Mouse (Mus musculus): Measurements from ENCODE around the gene March1. TPM values are rescaled to one million over a fixed set of nuclear protein-coding genes. Genes with fewer than 3 reads are reported as not detected.

March1 gene
- polyA plus RNA-seq, 1 experiment from 2014 or later: 1.1 TPM

DNA sequence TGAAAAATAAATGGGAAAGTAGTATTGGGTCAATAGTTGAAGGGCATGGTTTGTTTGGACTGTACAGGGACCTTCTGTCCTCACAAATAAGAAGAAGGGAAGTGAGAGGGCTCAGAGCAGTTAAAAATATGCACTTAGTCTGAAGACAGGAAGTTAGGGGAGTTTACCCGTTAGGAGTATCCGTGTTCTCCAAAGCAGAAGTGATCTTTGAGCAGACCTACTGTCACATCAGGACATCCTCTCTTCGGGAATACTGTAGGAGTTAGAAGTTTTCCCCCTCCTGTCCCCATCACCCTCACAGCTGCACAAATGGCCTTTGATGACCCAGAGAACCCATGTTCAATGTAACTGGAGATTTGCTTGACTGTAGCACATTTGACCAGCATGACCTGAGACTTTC is 820.2 kb downstream of the March1 start:
- Histone ChIP-seq H3K9ac (ENCODE audit: low read depth, low read length) (no peak overlapping the region), H3K36me3 (ENCODE audit: control insufficient read depth, insufficient read depth) (no peaks in the 10 kb centered on the region), H3K27ac (ENCODE audit: low read length) (no peak overlapping the region), H3K4me2 (ENCODE audit: low read depth, low read length) (no peak overlapping the region), H3K27me3 (ENCODE audit: control insufficient read depth, insufficient read depth, low read depth, low read length) (no peaks in the 10 kb centered on the region), H3K4me3 (ENCODE audit: low read depth, low read length) (no peak overlapping the region), H3K4me1 (ENCODE audit: control insufficient read depth, low read depth, low read length) (no peaks in the 10 kb centered on the region), H3K9me3 (replicated peaks; ENCODE audit: control insufficient read depth, low read length) (no peaks in the 10 kb centered on the region)
- ATAC-seq (ENCODE audit: low read depth): peak; percentile 30; the same call in 1 of the 2 replicates
- 15% methylated on average over 3 of the region's 3 CpGs for WGBS (ENCODE audit: insufficient replicate concordance)

DNA sequence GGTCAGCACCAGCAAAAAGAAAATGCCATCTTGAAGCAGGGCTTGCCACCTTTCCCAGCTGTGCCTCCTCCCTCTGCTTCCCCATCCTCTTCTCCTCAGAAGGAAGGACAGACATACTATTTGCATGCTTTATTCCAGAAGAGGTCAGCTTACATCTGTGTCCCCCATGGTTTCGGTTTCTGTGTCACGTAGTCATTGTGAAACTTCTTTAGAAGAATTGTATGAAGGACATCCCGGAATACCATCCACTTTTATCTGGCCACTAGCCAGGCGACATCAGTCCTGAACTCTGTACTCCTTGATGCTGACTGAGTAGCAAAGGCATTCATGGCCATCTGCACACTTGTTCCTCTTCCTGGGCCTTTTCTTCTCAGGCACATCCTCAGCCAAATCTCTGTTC is 820.8 kb downstream of the March1 start:
- Histone ChIP-seq H3K36me3 (ENCODE audit: control insufficient read depth, insufficient read depth) (no peaks in the 10 kb centered on the region), H3K27me3 (ENCODE audit: control insufficient read depth, insufficient read depth, low read depth, low read length) (no peaks in the 10 kb centered on the region), H3K9me3 (replicated peaks; ENCODE audit: control insufficient read depth, low read length) (no peaks in the 10 kb centered on the region), H3K4me2 (ENCODE audit: low read depth, low read length) (no peak overlapping the region), H3K9ac (ENCODE audit: low read depth, low read length) (no peak overlapping the region), H3K4me3 (ENCODE audit: low read depth, low read length) (no peak overlapping the region), H3K4me1 (ENCODE audit: control insufficient read depth, low read depth, low read length) (no peaks in the 10 kb centered on the region), H3K27ac (ENCODE audit: low read length) (no peak overlapping the region)
- 64% methylated on average over 4 of the region's 4 CpGs for WGBS (ENCODE audit: insufficient replicate concordance)
- ATAC-seq (ENCODE audit: low read depth): no peak

DNA sequence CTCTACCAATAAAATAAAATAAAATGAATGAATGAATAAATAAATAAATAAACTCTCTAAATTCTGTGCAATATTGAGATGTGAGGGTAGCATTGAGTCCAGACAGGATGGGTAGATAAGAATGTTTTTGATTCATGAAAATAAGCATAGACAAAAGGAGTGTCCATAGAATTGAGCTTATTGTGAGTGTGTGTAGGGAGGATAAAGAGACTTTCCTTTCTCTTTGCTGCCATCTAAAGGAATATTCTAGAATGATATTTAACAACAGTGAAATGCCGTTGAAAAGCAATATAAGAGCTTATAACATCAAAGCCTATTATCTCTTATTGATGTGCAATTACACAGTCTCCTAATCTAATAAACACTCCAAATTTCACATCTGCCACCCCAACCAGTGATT is 823.4 kb downstream of the March1 start:
- 32% methylated on average over 1 of the region's 1 CpGs for WGBS (ENCODE audit: insufficient replicate concordance)
- ATAC-seq (ENCODE audit: low read depth): no peak
- H3K4me2 ChIP-seq (ENCODE audit: low read depth, low read length): no peak overlapping the region
- H3K9ac ChIP-seq (ENCODE audit: low read depth, low read length): no peak overlapping the region
- no peak overlapping the region for H3K4me3 ChIP-seq (ENCODE audit: low read depth, low read length)
- H3K4me1 ChIP-seq (ENCODE audit: control insufficient read depth, low read depth, low read length): no peaks in the 10 kb centered on the region
- H3K27ac ChIP-seq (ENCODE audit: low read length): no peak overlapping the region
- no peaks in the 10 kb centered on the region for H3K27me3 ChIP-seq (ENCODE audit: control insufficient read depth, insufficient read depth, low read depth, low read length)
- no peaks in the 10 kb centered on the region for H3K9me3 ChIP-seq (replicated peaks; ENCODE audit: control insufficient read depth, low read length)
- no peaks in the 10 kb centered on the region for H3K36me3 ChIP-seq (ENCODE audit: control insufficient read depth, insufficient read depth)

DNA sequence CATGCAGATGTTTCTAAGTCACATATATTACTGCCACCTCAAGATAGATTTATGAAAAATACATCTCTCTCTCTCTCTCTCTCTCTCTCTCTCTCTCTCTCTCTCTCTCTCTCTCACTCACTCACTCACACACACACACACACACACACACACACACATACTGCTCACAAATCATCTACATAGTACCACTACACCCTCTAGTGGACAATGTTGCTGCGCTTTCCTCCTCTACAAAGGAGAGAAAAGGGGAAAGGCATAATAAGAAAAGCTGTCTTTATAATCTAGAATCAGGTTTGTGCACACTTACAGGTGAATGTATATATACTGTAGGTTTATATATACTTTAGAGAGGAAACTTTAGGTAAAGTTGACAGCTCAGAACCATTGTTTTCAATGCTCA is 825.1 kb downstream of the March1 start:
- H3K9me3 ChIP-seq (replicated peaks; ENCODE audit: control insufficient read depth, low read length): no peaks in the 10 kb centered on the region
- no peak overlapping the region for H3K27ac ChIP-seq (ENCODE audit: low read length)
- H3K4me3 ChIP-seq (ENCODE audit: low read depth, low read length): no peak overlapping the region
- H3K9ac ChIP-seq (ENCODE audit: low read depth, low read length): no peak overlapping the region
- H3K27me3 ChIP-seq (ENCODE audit: control insufficient read depth, insufficient read depth, low read depth, low read length): no peaks in the 10 kb centered on the region
- no peak overlapping the region for H3K4me2 ChIP-seq (ENCODE audit: low read depth, low read length)
- WGBS (ENCODE audit: insufficient replicate concordance): 33% methylated on average over 1 of the region's 1 CpGs
- ATAC-seq (ENCODE audit: low read depth): no peak
- no peaks in the 10 kb centered on the region for H3K36me3 ChIP-seq (ENCODE audit: control insufficient read depth, insufficient read depth)
- no peaks in the 10 kb centered on the region for H3K4me1 ChIP-seq (ENCODE audit: control insufficient read depth, low read depth, low read length)

DNA sequence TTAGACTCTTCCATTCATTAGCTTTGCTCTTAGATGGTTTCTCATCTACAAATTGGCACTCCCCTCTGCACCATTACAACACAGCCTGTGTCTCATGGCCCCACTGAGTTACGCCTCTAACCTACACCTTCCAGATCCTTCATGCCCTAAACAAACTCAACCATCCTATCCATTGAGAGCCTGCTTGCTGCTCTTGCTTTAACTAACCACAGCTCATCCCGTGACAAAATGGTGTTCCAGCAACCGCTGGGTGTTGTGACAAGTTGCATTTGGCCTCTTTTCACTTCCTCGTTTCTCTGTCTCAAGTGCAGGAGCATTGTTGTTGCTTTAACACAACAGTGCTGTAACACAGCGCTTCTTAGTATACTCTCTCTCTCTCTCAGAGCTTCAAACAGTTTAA is 826.4 kb downstream of the March1 start:
- H3K36me3 ChIP-seq (ENCODE audit: control insufficient read depth, insufficient read depth): no peaks in the 10 kb centered on the region
- no peak for ATAC-seq (ENCODE audit: low read depth)
- no peak overlapping the region for H3K4me2 ChIP-seq (ENCODE audit: low read depth, low read length)
- no peaks in the 10 kb centered on the region for H3K4me1 ChIP-seq (ENCODE audit: control insufficient read depth, low read depth, low read length)
- no peaks in the 10 kb centered on the region for H3K27me3 ChIP-seq (ENCODE audit: control insufficient read depth, insufficient read depth, low read depth, low read length)
- H3K27ac ChIP-seq (ENCODE audit: low read length): no peak overlapping the region
- H3K9me3 ChIP-seq (replicated peaks; ENCODE audit: control insufficient read depth, low read length): no peaks in the 10 kb centered on the region
- no peak overlapping the region for H3K9ac ChIP-seq (ENCODE audit: low read depth, low read length)
- H3K4me3 ChIP-seq (ENCODE audit: low read depth, low read length): no peak overlapping the region
- WGBS (ENCODE audit: insufficient replicate concordance): 46% methylated on average over 5 of the region's 5 CpGs

DNA sequence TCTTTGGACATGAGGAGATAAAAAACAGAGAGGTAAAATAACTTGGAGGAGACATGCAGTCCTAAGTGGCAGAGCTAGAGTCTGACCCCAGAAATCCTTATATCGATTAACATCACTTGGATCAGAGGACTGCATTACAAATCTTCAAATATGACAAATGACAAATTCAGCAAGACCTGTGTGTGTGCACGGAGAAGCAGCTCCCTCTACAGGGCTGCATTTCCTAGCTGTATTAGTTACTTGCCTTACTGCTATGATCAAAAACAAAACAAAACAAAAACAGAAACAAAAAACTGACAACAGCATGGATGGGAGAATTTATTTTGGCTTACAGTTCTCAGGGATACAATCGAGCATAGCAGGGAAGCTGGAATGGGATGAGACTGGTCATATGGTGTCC is 827.7 kb downstream of the March1 start:
- no peak overlapping the region for H3K27ac ChIP-seq (ENCODE audit: low read length)
- H3K36me3 ChIP-seq (ENCODE audit: control insufficient read depth, insufficient read depth): no peaks in the 10 kb centered on the region
- no peaks in the 10 kb centered on the region for H3K27me3 ChIP-seq (ENCODE audit: control insufficient read depth, insufficient read depth, low read depth, low read length)
- H3K9me3 ChIP-seq (replicated peaks; ENCODE audit: control insufficient read depth, low read length): no peaks in the 10 kb centered on the region
- H3K4me2 ChIP-seq (ENCODE audit: low read depth, low read length): no peak overlapping the region
- WGBS (ENCODE audit: insufficient replicate concordance): 53% methylated on average over 3 of the region's 3 CpGs
- H3K9ac ChIP-seq (ENCODE audit: low read depth, low read length): no peak overlapping the region
- H3K4me3 ChIP-seq (ENCODE audit: low read depth, low read length): no peak overlapping the region
- no peak for ATAC-seq (ENCODE audit: low read depth)
- H3K4me1 ChIP-seq (ENCODE audit: control insufficient read depth, low read depth, low read length): no peaks in the 10 kb centered on the region

DNA sequence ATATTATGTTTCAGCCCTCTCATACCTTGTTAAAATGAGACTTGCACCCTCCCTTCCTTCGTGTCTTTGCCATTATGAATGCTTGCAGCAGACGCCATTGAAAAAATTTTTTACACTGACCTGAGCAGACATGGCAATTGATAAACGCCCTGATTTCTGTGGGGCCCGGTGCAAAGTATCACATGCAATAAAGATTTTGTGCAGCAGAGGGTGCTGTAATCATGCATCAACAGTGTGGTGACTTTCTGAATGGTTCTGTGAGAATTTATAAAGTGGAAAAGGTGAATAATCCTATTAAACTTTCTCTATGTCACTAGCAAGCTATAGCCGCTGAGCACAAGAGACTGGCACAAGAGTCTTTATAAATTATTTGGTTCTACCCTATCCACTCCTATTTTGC is 833.0 kb downstream of the March1 start:
- no peaks in the 10 kb centered on the region for H3K4me1 ChIP-seq (ENCODE audit: control insufficient read depth, low read depth, low read length)
- no peaks in the 10 kb centered on the region for H3K9me3 ChIP-seq (replicated peaks; ENCODE audit: control insufficient read depth, low read length)
- H3K27ac ChIP-seq (ENCODE audit: low read length): no peak overlapping the region
- H3K4me3 ChIP-seq (ENCODE audit: low read depth, low read length): no peak overlapping the region
- H3K27me3 ChIP-seq (ENCODE audit: control insufficient read depth, insufficient read depth, low read depth, low read length): no peaks in the 10 kb centered on the region
- no peak overlapping the region for H3K9ac ChIP-seq (ENCODE audit: low read depth, low read length)
- no peak overlapping the region for H3K4me2 ChIP-seq (ENCODE audit: low read depth, low read length)
- ATAC-seq (ENCODE audit: low read depth): no peak
- no peaks in the 10 kb centered on the region for H3K36me3 ChIP-seq (ENCODE audit: control insufficient read depth, insufficient read depth)
- 11% methylated on average over 5 of the region's 5 CpGs for WGBS (ENCODE audit: insufficient replicate concordance)

DNA sequence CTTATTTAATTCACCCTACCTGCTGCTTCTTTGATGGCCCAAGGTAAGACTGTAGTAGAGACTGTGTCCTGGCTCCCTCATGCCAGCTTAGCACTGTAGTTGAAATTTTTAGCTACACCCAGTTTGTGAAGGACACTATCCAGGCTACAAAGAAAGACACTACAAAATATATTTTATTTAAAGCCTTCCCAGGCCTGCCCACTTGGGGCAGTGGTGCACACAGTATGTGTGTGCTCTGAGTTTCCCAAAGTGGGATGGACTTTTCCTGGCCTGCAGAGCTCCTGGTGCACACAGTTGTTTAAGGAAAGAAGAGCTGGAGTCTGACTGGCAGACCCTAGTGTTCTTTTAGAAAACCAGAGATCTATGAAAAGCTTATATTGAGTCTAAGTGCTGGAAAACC is 839.4 kb downstream of the March1 start:
- Histone ChIP-seq H3K36me3 (ENCODE audit: control insufficient read depth, insufficient read depth) (no peaks in the 10 kb centered on the region), H3K9ac (ENCODE audit: low read depth, low read length) (no peak overlapping the region), H3K27me3 (ENCODE audit: control insufficient read depth, insufficient read depth, low read depth, low read length) (no peaks in the 10 kb centered on the region), H3K9me3 (replicated peaks; ENCODE audit: control insufficient read depth, low read length) (no peaks in the 10 kb centered on the region), H3K27ac (ENCODE audit: low read length) (no peak overlapping the region), H3K4me1 (ENCODE audit: control insufficient read depth, low read depth, low read length) (no peaks in the 10 kb centered on the region), H3K4me3 (ENCODE audit: low read depth, low read length) (no peak overlapping the region), H3K4me2 (ENCODE audit: low read depth, low read length) (no peak overlapping the region)
- ATAC-seq (ENCODE audit: low read depth): no peak

DNA sequence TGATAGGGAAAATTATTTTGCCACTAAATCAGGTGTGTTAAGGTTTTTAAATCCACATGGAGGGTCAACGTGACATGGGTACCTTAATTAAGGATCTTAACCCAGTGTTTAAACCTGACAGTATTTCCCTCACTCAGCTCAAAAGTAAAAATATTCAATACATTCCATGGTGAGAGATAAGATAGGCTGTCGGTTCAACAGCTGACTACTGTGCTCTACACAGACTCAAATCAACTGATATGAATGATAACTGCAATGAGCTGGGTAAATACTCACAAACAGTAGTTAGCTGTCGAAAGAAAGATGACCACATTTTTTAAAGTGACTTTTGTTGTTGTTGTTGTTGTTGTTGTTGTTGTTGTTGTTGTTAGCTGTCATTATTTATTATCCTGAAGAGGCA is 852.1 kb downstream of the March1 start:
- Histone ChIP-seq H3K27ac (ENCODE audit: low read length) (no peak overlapping the region), H3K9ac (ENCODE audit: low read depth, low read length) (no peak overlapping the region), H3K9me3 (replicated peaks; ENCODE audit: control insufficient read depth, low read length) (no peaks in the 10 kb centered on the region), H3K36me3 (ENCODE audit: control insufficient read depth, insufficient read depth) (no peaks in the 10 kb centered on the region), H3K27me3 (ENCODE audit: control insufficient read depth, insufficient read depth, low read depth, low read length) (no peaks in the 10 kb centered on the region), H3K4me3 (ENCODE audit: low read depth, low read length) (no peak overlapping the region), H3K4me2 (ENCODE audit: low read depth, low read length) (no peak overlapping the region), H3K4me1 (ENCODE audit: control insufficient read depth, low read depth, low read length) (no peaks in the 10 kb centered on the region)
- WGBS (ENCODE audit: insufficient replicate concordance): 43% methylated on average over 3 of the region's 3 CpGs
- ATAC-seq (ENCODE audit: low read depth): no peak

DNA sequence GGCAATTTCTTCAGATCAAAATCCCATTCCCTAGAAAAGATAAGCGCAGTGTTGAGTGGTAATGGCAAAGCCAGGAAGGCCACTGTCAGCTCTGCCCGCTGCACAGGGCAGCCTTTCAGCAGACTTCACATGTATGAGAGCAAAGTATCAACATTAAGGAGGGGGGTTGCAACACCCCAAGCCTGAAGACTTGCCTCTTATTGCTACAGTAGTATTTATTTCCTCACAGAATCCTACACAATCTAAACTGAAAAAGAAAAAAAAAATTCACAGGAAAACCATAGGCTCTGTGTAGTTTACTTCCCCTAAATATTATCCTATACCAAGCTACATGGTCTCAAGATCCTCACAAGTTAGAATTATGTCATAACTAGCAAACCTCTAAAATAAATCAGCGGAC is 859.2 kb downstream of the March1 start:
- no peak overlapping the region for H3K9ac ChIP-seq (ENCODE audit: low read depth, low read length)
- no peak overlapping the region for H3K4me3 ChIP-seq (ENCODE audit: low read depth, low read length)
- no peaks in the 10 kb centered on the region for H3K4me1 ChIP-seq (ENCODE audit: control insufficient read depth, low read depth, low read length)
- peaks cover 10% of the 10 kb centered on the region for H3K36me3 ChIP-seq (ENCODE audit: control insufficient read depth, insufficient read depth)
- no peak overlapping the region for H3K4me2 ChIP-seq (ENCODE audit: low read depth, low read length)
- H3K9me3 ChIP-seq (replicated peaks; ENCODE audit: control insufficient read depth, low read length): no peaks in the 10 kb centered on the region
- no peak for ATAC-seq (ENCODE audit: low read depth)
- no peak overlapping the region for H3K27ac ChIP-seq (ENCODE audit: low read length)
- WGBS (ENCODE audit: insufficient replicate concordance): 78% methylated on average over 3 of the region's 3 CpGs
- no peaks in the 10 kb centered on the region for H3K27me3 ChIP-seq (ENCODE audit: control insufficient read depth, insufficient read depth, low read depth, low read length)
